Mouse (Mus musculus): ENCODE measurements around the gene Paf1.

GRCm38 (mm10) chr7:28423018-28423417 is 30.3 kb downstream of the Paf1 start:
- TF ChIP-seq CTCF (IDR thresholded peaks at IDR 0.05 in 2 of 3, conservative IDR thresholded peaks at IDR 0.05 in 1 of 3; ENCODE audit: control insufficient read depth in 1 of 3, insufficient read depth in 1 of 3, low read depth in 2 of 3, low read length in 3 of 3, poor library complexity in 1 of 3, severe bottlenecking in 1 of 3) (no peak), CHD2 (IDR thresholded peaks at IDR 0.05; ENCODE audit: low read length) (no peak), JUND (IDR thresholded peaks at IDR 0.05; ENCODE audit: low read depth, low read length) (no peak), E2F4 (IDR thresholded peaks at IDR 0.05; ENCODE audit: borderline replicate concordance, low read depth, low read length) (no peak), POLR2A (IDR thresholded peaks at IDR 0.05; ENCODE audit: control insufficient read depth in 1 of 2, insufficient read depth in 1 of 2, low read depth in 1 of 2, low read length in 2 of 2, poor library complexity in 1 of 2) (no peak), RCOR1 (IDR thresholded peaks at IDR 0.05; ENCODE audit: low read depth, low read length) (no peak), NELFE (IDR thresholded peaks at IDR 0.05; ENCODE audit: low read depth, low read length) (no peak), SIN3A (IDR thresholded peaks at IDR 0.05; ENCODE audit: low read length) (no peak), MAX (IDR thresholded peaks at IDR 0.05; ENCODE audit: low read length) (no peak), HCFC1 (IDR thresholded peaks at IDR 0.05; ENCODE audit: low read depth, low read length) (no peak), TAL1 (IDR thresholded peaks at IDR 0.05; ENCODE audit: low read length) (no peak), UBTF (IDR thresholded peaks at IDR 0.05; ENCODE audit: borderline replicate concordance, insufficient read depth, low read depth, low read length) (no peak), EP300 (IDR thresholded peaks at IDR 0.05; ENCODE audit: low read depth in 1 of 2, low read length in 2 of 2) (no peak), GABPA (IDR thresholded peaks at IDR 0.05; ENCODE audit: low read depth, low read length) (no peak)

Measured in MEL (cell line).